Mouse (Mus musculus) fat pad, adult 2 months (tissue): ENCODE results near the gene Gpcpd1.

Experiments
- DNase-seq: peaks from one replicate; pipeline ENCODE4 v3.0.0-alpha.2; 2011; ENCODE audit warnings: low read depth, low spot score; ENCODE audit errors: extremely low read depth

The Gpcpd1 gene

DNA sequence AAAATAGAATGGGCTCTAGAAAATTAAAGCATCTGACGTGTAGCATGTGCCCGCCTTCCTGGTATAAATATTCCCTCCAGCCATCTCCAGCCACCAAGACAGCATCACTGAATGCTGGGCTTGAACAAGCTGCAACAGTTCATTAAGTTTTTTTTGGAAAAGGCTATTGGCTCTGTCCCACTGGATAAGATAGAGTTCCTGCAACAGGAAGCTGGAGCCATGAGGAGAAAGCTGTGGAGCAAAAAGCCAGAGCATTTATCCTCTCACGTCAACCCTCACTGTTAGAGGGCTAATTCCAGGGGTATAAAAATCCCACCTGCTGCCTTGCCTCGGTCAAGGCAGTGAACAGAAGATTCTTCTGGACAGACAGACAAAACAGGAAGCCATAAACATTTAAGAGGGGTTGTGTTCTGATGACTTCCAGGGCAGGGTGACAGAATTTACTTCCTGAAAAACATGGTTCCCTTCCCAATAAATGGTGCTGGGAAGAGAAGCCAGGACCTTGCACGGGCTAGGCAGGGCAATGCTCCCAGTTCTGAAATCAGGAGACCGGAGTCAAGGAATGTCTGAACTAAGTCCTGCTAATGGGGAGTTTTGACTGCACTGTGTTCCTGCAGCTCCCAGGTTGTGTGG lies 2.5 kb upstream of the Gpcpd1 start:
- DNase-seq = no peak

DNA sequence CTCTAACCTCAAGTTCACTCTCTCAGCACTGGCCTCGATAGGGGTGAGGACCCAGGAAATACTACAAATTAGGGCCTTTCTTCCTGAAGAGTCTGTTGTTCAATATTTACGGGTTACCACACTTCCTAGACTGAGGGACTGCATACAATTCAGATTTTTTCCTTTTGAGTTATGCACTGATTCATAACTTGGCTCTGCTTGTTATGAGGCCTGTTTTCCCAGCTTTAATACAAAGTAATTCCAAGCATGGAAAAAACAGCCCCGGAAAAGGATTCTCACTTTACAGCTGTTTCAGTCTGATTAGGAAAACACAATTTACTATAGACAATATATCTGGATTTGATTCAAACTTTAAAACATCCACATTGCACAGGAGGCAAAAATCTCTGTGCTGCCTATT lies 1.5 kb downstream of the Gpcpd1 start:
- DNase-seq = no peak

DNA sequence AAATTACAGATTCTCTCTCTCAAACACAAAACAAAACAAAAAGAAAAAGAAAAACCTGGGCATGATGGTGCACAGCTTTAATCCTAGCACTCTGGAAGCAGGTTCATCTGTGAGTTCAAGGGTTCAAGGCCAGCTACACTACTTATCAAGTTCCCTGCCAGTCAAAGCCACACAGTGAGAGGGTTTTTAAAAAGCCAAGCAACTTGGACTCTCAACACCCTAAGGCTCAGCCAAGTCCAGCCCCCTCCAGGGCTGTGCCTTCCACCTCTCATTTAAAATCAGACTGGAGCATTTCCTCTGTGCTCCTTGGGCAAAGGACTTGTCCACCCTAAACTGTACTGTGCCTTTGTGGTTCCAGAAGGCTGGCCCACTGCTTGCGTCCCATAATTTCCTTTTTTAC lies 3.3 kb downstream of the Gpcpd1 start:
- no peak for DNase-seq

DNA sequence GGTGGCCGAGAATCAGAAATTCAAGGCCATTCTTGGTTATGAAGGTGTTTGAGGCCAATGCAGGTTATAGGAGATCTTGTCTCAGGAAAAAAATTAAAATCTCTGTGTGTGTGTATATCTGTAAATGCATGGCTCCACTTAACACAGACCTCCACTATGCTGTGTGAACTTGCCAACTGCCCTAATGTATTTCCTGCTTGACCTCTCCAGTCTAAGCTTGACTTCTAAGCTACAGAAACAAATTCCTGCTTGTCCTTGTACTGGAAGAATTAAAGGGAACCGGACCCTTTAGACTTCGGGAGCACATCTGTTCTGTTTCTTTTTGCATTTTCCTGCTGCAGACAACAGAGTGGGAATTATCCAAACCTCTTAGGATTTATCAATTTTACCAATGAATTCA lies 4.4 kb downstream of the Gpcpd1 start:
- no peak for DNase-seq

- DNase-seq = no peak
Measured at GRCm38 (mm10) chr2:132582227-132582626, 5.3 kb downstream of the Gpcpd1 start.

DNA sequence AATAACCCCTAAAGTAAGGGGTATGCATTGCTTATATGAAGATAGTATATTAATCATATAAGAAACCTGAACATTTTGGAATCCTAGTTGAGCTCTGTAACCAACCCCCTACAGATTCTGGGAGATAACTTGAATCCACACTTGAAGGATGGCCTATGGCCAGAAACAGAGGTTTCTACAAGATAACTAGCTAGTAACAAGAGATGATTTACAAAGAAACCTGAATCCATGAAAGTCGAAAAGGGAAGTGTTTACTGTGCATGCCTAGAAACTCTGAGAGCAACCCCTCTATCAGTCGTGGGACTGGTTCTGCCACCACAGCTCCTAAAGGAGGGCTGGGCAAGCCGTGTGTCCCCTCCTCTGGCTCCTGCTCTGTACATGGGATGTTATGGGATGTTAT lies 7.8 kb downstream of the Gpcpd1 start:
- no peak for DNase-seq

DNA sequence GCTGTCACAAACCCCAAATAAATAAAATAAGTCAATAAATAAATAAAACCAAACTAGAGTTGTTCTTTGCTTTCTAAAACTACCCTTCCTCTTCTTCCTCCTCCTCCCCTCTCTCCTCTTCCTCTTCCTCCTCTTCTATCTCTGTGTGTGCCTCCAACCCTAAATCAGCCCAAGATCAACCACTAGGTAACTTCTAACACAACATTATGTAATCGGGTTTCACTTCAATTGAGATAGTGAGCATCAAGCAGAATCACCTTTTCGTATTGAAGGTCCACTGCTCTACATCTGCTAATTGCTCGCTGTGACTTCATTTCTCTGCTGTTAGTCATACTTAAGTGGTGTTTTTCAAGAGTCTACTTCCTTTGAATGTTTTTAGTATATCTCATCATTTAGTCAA lies 8.8 kb downstream of the Gpcpd1 start:
- DNase-seq = no peak

GRCm38 (mm10) chr2:132578059-132578458 lies 9.5 kb downstream of the Gpcpd1 start:
- DNase-seq = no peak

DNA sequence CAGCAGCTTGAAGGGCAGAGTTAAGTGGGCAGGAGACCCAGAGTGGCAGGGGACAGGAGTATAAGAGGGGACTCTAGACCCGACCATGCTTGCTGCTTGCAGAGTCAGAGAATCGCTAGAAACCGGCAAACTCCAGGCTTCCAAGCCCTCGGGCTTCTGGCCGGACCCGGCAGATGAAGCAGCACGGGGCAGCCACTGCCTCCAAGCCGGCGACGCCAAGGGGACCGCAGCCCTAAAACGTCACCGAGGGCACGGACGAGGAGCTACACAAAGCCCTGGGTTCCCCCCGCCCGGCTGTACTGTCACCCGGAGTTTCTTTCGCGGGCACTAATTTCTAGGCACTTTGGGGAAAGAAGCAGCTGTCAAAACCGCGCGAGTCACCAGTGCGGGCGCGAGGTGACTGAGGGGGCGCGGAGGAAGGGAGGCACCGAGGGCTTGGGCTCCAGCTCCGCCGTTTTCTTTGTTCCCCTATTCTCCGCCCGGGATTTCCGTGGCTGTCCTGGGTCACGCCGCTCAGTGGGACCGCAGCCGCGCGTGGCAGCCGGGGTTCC lies 10.0 kb downstream of the Gpcpd1 start:
- DNase-seq = no peak

DNA sequence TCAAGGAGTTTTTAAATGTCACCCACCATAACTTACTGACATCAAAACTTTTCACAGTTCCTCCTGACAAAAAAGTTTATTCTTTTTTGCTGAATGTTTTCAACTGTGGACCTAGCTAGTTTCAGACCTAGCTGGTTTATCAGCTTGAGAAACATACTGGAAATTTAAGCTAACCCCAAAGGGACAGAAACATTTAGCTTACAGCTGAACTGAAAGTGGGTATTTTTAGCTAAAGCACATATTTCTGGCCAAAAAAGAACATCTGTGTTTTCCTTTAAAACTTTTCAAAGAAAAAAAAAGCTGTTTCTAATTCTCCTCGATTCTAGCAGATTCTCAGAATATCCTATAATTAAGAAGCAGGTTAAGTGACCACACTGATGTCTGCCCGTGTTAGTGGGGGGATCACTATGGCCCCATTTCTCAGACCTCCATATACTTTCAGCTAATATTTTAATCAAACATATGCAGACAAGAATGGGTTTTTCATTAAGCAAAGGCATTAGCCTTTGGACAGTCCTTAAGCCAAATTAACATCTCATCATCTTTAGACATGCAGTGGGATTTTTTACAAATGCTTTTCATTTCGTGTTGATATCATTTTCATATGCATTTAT lies 10.9 kb downstream of the Gpcpd1 start:
- no peak for DNase-seq

DNA sequence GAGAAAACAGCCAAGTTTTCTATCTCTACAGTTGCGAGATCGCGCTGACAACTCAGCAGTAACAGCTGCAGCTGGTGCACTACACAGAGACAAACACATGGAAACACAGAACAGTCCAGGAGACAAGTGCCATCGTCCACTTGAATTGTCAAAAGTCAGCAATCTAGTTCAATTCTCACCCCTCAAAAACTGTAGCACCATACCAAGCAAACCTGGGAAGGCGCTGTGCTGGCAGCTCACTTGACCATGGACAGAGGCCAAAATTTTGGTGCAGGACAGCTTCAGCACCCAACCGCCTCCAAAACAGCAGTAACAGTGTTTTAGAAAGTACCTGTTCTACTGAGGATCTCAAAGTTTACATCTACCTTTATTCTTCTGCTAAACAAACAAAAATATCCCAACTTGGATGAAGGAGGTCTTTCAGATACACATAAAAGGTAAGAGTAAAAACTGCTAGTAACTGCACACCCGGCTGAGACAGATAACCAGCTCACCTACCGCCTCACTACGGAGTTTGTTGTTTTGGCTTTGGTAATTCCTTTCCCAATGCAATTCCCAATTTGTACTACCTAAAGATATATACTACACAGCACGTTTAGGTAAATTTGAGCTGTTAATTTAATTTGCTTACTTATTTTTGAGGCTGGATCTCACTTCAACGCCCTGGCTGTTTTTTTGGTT lies 11.6 kb downstream of the Gpcpd1 start:
- DNase-seq = no peak

GRCm38 (mm10) chr2:132575256-132575655 lies 12.3 kb downstream of the Gpcpd1 start:
- DNase-seq = no peak

DNA sequence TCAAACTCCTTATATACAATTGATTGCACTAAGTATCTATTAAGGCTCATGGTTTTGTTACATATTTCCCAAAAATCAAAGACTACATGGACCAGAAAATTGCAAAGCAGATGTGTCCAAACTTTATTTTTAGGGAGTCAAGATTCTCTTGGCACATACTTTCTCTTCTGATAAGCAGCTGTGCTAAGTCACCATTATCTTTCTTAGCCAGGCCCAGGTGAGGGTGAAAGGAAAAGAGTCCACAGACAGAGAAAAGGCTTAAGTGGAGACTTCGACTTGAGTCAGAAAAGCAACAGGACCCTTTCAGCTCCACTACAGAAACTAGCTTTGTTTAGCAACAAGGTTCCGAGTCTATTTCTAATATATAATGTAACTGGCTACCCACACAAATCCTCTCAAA lies 14.2 kb downstream of the Gpcpd1 start:
- DNase-seq = no peak

GRCm38 (mm10) chr2:132572651-132573050 lies 14.9 kb downstream of the Gpcpd1 start:
- DNase-seq = no peak

DNA sequence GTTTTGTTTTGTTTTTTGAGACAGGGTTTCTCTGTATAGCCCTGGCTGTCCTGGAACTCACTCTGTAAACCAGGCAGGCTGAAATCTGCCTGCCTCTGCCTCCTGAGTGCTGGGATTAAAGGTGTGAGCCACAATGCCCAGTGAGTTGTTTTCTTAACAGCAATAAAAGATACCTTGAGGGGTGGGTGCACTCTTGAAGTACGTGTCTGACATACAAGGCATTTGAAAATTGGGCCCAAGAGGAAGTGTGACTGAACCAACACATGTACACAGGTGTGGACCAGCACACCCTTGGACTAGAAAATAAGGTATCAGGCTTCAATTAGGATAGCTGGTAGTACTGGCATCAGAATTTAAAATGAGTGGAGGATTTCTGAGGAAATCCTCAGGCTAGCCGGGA lies 16.2 kb downstream of the Gpcpd1 start:
- DNase-seq = no peak

DNA sequence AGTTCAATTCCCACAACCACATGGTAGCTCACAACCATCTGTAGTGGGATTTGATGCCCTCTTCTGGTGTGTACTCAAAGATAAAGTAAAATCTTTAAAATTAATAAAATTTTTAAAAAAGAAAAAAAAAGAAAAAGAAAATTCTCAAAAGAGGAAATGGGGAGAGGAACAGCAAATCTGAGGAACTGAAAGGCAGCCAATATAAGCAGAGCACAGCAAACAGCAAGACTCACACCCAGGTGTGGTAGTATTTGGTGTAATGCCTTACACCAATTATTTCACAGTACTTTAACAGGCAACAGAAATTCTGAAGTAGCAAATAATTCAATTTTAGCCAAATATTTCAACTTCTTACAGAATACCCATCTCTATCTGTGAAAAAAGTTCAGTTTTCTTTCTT lies 16.7 kb downstream of the Gpcpd1 start:
- DNase-seq = no peak

- no peak for DNase-seq
Measured at GRCm38 (mm10) chr2:132569686-132570085, 17.8 kb downstream of the Gpcpd1 start.

- DNase-seq = no peak
Measured at GRCm38 (mm10) chr2:132567414-132567813, 20.1 kb downstream of the Gpcpd1 start.

DNA sequence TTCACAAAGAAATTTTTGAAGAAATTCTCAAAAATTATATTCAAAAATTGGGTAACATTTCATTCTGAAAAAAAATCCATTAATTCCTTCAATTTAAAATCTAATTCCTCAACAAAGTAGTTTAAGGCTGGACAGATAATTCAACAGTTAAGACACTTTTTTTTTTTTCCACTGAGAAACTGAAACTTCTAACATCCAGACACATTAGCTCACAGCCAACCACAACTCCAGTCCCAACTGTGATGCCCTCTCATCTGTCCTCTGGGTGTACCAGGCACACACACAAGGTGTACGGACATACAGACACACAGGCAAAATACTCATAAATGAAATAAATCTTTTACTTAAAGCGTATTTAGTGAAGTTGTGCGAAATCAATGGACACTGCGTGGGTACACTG lies 25.7 kb downstream of the Gpcpd1 start:
- no peak for DNase-seq

- no peak for DNase-seq
Measured at GRCm38 (mm10) chr2:132527864-132528263, 59.7 kb downstream of the Gpcpd1 start.

GRCm38 (mm10) chr2:132526894-132527532 lies 60.5 kb downstream of the Gpcpd1 start:
- no peak for DNase-seq

- DNase-seq = no peak
Measured at GRCm38 (mm10) chr2:132526110-132526509, 61.4 kb downstream of the Gpcpd1 start.
